Mouse (Mus musculus): ENCODE data around the gene Gm11172. TPM values are rescaled to one million over a fixed set of nuclear protein-coding genes. Genes with fewer than 3 reads are reported as not detected.
A peak's percentile ranks its signal among the peaks of the same experiment; 100 is the strongest.

Gm11172 gene
- total and polyA plus RNA-seq, 3 experiments: not detected

- H3K27me3 ChIP-seq (replicated peaks): peaks cover 18% of the 10 kb centered on the region
- DNase-seq (ENCODE audit: extremely low read depth): no peak
- H3K4me3 ChIP-seq (replicated peaks in 1 of 3; ENCODE audit: low read depth in 2 of 3, low read length in 2 of 3, poor library complexity in 1 of 3): no peak overlapping the region
- H3K9me3 ChIP-seq (replicated peaks; ENCODE audit: low read length): no peaks in the 10 kb centered on the region
- no peaks in the 10 kb centered on the region for H3K79me2 ChIP-seq (replicated peaks; ENCODE audit: control insufficient read depth, extremely low read depth, insufficient read depth, poor library complexity, severe bottlenecking)
- in situ Hi-C loops (cut with MboI; ENCODE audit: low pct_ligation_motif_present, low pct_unique_long_range_greater_than_20kb, low sequenced_read_pairs): no loop called here
- dilution Hi-C loops (cut with MboI; ENCODE audit: extremely low pct_ligation_motif_present, extremely low pct_unique_long_range_greater_than_20kb, low sequenced_read_pairs): no loop called here
- no peak overlapping the region for H3K4me2 ChIP-seq (ENCODE audit: insufficient read depth, low read depth, poor library complexity, severe bottlenecking)
- peaks cover 26 to 43% of the 10 kb centered on the region in 2 experiments for H3K4me1 ChIP-seq (ENCODE audit: control insufficient read depth in 1 of 2, insufficient read depth in 2 of 2)
- H3K27ac ChIP-seq (ENCODE audit: insufficient read depth, low read depth): no peak overlapping the region
- no peaks in the 10 kb centered on the region for H3K36me3 ChIP-seq (replicated peaks in 1 of 2; ENCODE audit: control insufficient read depth in 1 of 2, insufficient read depth in 1 of 2, low read length in 1 of 2)
- H3K9ac ChIP-seq (ENCODE audit: insufficient read depth, low read depth): no peak overlapping the region
- no peak for TF ChIP-seq MXI1 (IDR thresholded peaks at IDR 0.05; ENCODE audit: low read depth, low read length)
- no peak for TF ChIP-seq MEF2A (IDR thresholded peaks at IDR 0.05; ENCODE audit: borderline replicate concordance, low read depth, low read length)
- TF ChIP-seq RAD21 (IDR thresholded peaks at IDR 0.05; ENCODE audit: low read depth, low read length): no peak
These were observed 2.1 kb downstream of the Gm11172 start for GRCm38 (mm10) chr16:10814864-10815263.

- no peaks in the 10 kb centered on the region for H3K79me2 ChIP-seq (replicated peaks; ENCODE audit: control insufficient read depth, extremely low read depth, insufficient read depth, poor library complexity, severe bottlenecking)
- peaks cover 4% of the 10 kb centered on the region for H3K27me3 ChIP-seq (replicated peaks)
- no peak overlapping the region for H3K4me3 ChIP-seq (replicated peaks in 1 of 3; ENCODE audit: low read depth in 2 of 3, low read length in 2 of 3, poor library complexity in 1 of 3)
- in situ Hi-C loops (cut with MboI; ENCODE audit: low pct_ligation_motif_present, low pct_unique_long_range_greater_than_20kb, low sequenced_read_pairs): no loop called here
- no peak overlapping the region for H3K27ac ChIP-seq (ENCODE audit: insufficient read depth, low read depth)
- H3K9ac ChIP-seq (ENCODE audit: insufficient read depth, low read depth): no peak overlapping the region
- no peak overlapping the region for H3K4me2 ChIP-seq (ENCODE audit: insufficient read depth, low read depth, poor library complexity, severe bottlenecking)
- TF ChIP-seq USF2 (conservative IDR thresholded peaks at IDR 0.05; ENCODE audit: low read depth, low read length) (no peak), EP300 (IDR thresholded peaks at IDR 0.05; ENCODE audit: low read length) (0 out of 2 replicates have a peak, but pooled peaks have one; percentile 28), MEF2A (IDR thresholded peaks at IDR 0.05; ENCODE audit: borderline replicate concordance, low read depth, low read length) (peak; percentile 32; the same call in 1 of the 2 replicates), CHD1 (IDR thresholded peaks at IDR 0.05; ENCODE audit: low read depth, low read length) (no peak), ETS1 (conservative IDR thresholded peaks at IDR 0.05; ENCODE audit: low read depth, low read length) (peak; percentile 68), TCF12 (IDR thresholded peaks at IDR 0.05; ENCODE audit: low read depth, low read length) (peak; percentile 71), ELF1 (IDR thresholded peaks at IDR 0.05; ENCODE audit: low read depth, low read length) (0 out of 2 replicates have a peak, but pooled peaks have one; percentile 14), BHLHE40 (IDR thresholded peaks at IDR 0.05; ENCODE audit: low read depth, low read length) (peak; percentile 50)
- H3K4me1 ChIP-seq (ENCODE audit: control insufficient read depth in 1 of 2, insufficient read depth in 2 of 2): peaks cover 32 to 53% of the 10 kb centered on the region in 2 experiments
- peak; percentile 56 for DNase-seq (ENCODE audit: extremely low read depth)
- H3K9me3 ChIP-seq (replicated peaks; ENCODE audit: low read length): peaks cover 3% of the 10 kb centered on the region
- no peaks in the 10 kb centered on the region for H3K36me3 ChIP-seq (replicated peaks in 1 of 2; ENCODE audit: control insufficient read depth in 1 of 2, insufficient read depth in 1 of 2, low read length in 1 of 2)
- dilution Hi-C loops (cut with MboI; ENCODE audit: extremely low pct_ligation_motif_present, extremely low pct_unique_long_range_greater_than_20kb, low sequenced_read_pairs): no loop called here
These were observed 5.9 kb downstream of the Gm11172 start for GRCm38 (mm10) chr16:10818579-10819135.

- Histone ChIP-seq H3K36me3 (replicated peaks in 1 of 2; ENCODE audit: control insufficient read depth in 1 of 2, insufficient read depth in 1 of 2, low read length in 1 of 2) (no peaks in the 10 kb centered on the region), H3K9ac (ENCODE audit: insufficient read depth, low read depth) (no peak overlapping the region), H3K79me2 (replicated peaks; ENCODE audit: control insufficient read depth, extremely low read depth, insufficient read depth, poor library complexity, severe bottlenecking) (no peaks in the 10 kb centered on the region), H3K27ac (ENCODE audit: insufficient read depth, low read depth) (no peak overlapping the region), H3K4me3 (replicated peaks in 1 of 3; ENCODE audit: low read depth in 2 of 3, low read length in 2 of 3, poor library complexity in 1 of 3) (no peak overlapping the region), H3K27me3 (replicated peaks) (peaks cover 4% of the 10 kb centered on the region), H3K4me1 (ENCODE audit: control insufficient read depth in 1 of 2, insufficient read depth in 2 of 2) (peaks cover 23 to 40% of the 10 kb centered on the region in 2 experiments), H3K4me2 (ENCODE audit: insufficient read depth, low read depth, poor library complexity, severe bottlenecking) (no peak overlapping the region), H3K9me3 (replicated peaks; ENCODE audit: low read length) (peaks cover 3% of the 10 kb centered on the region)
- no peak for DNase-seq (ENCODE audit: extremely low read depth)
- dilution Hi-C loops (cut with MboI; ENCODE audit: extremely low pct_ligation_motif_present, extremely low pct_unique_long_range_greater_than_20kb, low sequenced_read_pairs): no loop called here
- TF ChIP-seq NELFE (IDR thresholded peaks at IDR 0.05; ENCODE audit: low read depth, low read length) (no peak), JUN (IDR thresholded peaks at IDR 0.05; ENCODE audit: insufficient read depth, low read depth, low read length) (no peak), CHD1 (IDR thresholded peaks at IDR 0.05; ENCODE audit: low read depth, low read length) (no peak), MAFK (IDR thresholded peaks at IDR 0.05; ENCODE audit: insufficient replicate concordance, low read length) (no peak), SMC3 (IDR thresholded peaks at IDR 0.05; ENCODE audit: low read depth, low read length) (no peak), ZC3H11A (IDR thresholded peaks at IDR 0.05; ENCODE audit: low read depth, low read length) (no peak), RAD21 (IDR thresholded peaks at IDR 0.05; ENCODE audit: low read depth, low read length) (no peak), GABPA (IDR thresholded peaks at IDR 0.05; ENCODE audit: insufficient replicate concordance, low read depth, low read length) (no peak), MAX (IDR thresholded peaks at IDR 0.05; ENCODE audit: low read length) (no peak), ZNF384 (IDR thresholded peaks at IDR 0.05; ENCODE audit: low read depth, low read length) (no peak), USF1 (IDR thresholded peaks at IDR 0.05; ENCODE audit: low read depth, low read length) (no peak), ELF1 (IDR thresholded peaks at IDR 0.05; ENCODE audit: low read depth, low read length) (no peak), PAX5 (IDR thresholded peaks at IDR 0.05; ENCODE audit: low read length) (no peak), HCFC1 (IDR thresholded peaks at IDR 0.05; ENCODE audit: low read depth, low read length) (no peak), USF2 (conservative IDR thresholded peaks at IDR 0.05; ENCODE audit: low read depth, low read length) (no peak)
- in situ Hi-C loops (cut with MboI; ENCODE audit: low pct_ligation_motif_present, low pct_unique_long_range_greater_than_20kb, low sequenced_read_pairs): no loop called here
These were observed 7.3 kb downstream of the Gm11172 start for GRCm38 (mm10) chr16:10819966-10820365.

All from CH12.LX (cell line).